Mouse (Mus musculus): ENCODE results near the gene Kcnq1. TPM values are rescaled to one million over a fixed set of nuclear protein-coding genes. Genes with fewer than 3 reads are reported as not detected.

The Kcnq1 gene
- total RNA-seq, 1 experiment, result 0.22 TPM

GRCm38 (mm10) chr7:143075394-143075793 lies 30.8 kb upstream of the Kcnq1 start:
- no peak overlapping the region for H3K9ac ChIP-seq (ENCODE audit: insufficient read depth, low read depth, low read length, poor library complexity, severe bottlenecking)
- H3K4me3 ChIP-seq (ENCODE audit: insufficient read depth in 1 of 2, low read depth in 1 of 2, low read length in 2 of 2, poor library complexity in 1 of 2, severe bottlenecking in 1 of 2), result no peak overlapping the region
- DNase-seq (ENCODE audit: low read depth, low spot score), result no peak
- H3K27ac ChIP-seq (ENCODE audit: insufficient read depth, low read depth, low read length, poor library complexity, severe bottlenecking), result no peak overlapping the region
- in situ Hi-C loops (cut with MboI; ENCODE audit: low sequenced_read_pairs in 2 of 2, unreplicated experiment in 2 of 2), result no loop called here
- TF ChIP-seq HCFC1 (IDR thresholded peaks at IDR 0.05; ENCODE audit: borderline replicate concordance, insufficient read depth, low read length), result no peak
- no peak for TF ChIP-seq ZC3H11A (IDR thresholded peaks at IDR 0.05; ENCODE audit: borderline replicate concordance, low read depth, low read length)
- no peak for TF ChIP-seq MAFK (IDR thresholded peaks at IDR 0.05; ENCODE audit: insufficient read depth, low read depth, low read length)
- no peak for TF ChIP-seq ZNF384 (IDR thresholded peaks at IDR 0.05; ENCODE audit: low read depth, low read length)
- no peak for TF ChIP-seq CHD2 (IDR thresholded peaks at IDR 0.05; ENCODE audit: low read depth, low read length)
- peaks cover 4% of the 10 kb centered on the region; the same call in 1 of the 2 replicates for H3K36me3 ChIP-seq (ENCODE audit: control insufficient read depth, insufficient read depth, low read length, poor library complexity, severe bottlenecking)
- no peaks in the 10 kb centered on the region for H3K9me3 ChIP-seq (ENCODE audit: control insufficient read depth, insufficient read depth, low read depth, low read length)
- H3K4me1 ChIP-seq (ENCODE audit: control insufficient read depth in 2 of 2, insufficient read depth in 2 of 2, low read length in 2 of 2, poor library complexity in 1 of 2), result peaks cover 0 to 2% of the 10 kb centered on the region in 2 experiments; a peak in 1 of 4 replicates

GRCm38 (mm10) chr7:143077351-143077750 lies 28.8 kb upstream of the Kcnq1 start:
- Histone ChIP-seq H3K4me1 (ENCODE audit: control insufficient read depth in 2 of 2, insufficient read depth in 2 of 2, low read length in 2 of 2, poor library complexity in 1 of 2) (no peaks in the 10 kb centered on the region), H3K4me3 (ENCODE audit: insufficient read depth in 1 of 2, low read depth in 1 of 2, low read length in 2 of 2, poor library complexity in 1 of 2, severe bottlenecking in 1 of 2) (no peak overlapping the region), H3K36me3 (ENCODE audit: control insufficient read depth, insufficient read depth, low read length, poor library complexity, severe bottlenecking) (no peaks in the 10 kb centered on the region), H3K27ac (ENCODE audit: insufficient read depth, low read depth, low read length, poor library complexity, severe bottlenecking) (no peak overlapping the region), H3K9me3 (ENCODE audit: control insufficient read depth, insufficient read depth, low read depth, low read length) (no peaks in the 10 kb centered on the region), H3K9ac (ENCODE audit: insufficient read depth, low read depth, low read length, poor library complexity, severe bottlenecking) (no peak overlapping the region)
- no peak for TF ChIP-seq ZC3H11A (IDR thresholded peaks at IDR 0.05; ENCODE audit: borderline replicate concordance, low read depth, low read length)
- no peak for TF ChIP-seq ZNF384 (IDR thresholded peaks at IDR 0.05; ENCODE audit: low read depth, low read length)
- TF ChIP-seq CHD2 (IDR thresholded peaks at IDR 0.05; ENCODE audit: low read depth, low read length), result no peak
- no peak for TF ChIP-seq HCFC1 (IDR thresholded peaks at IDR 0.05; ENCODE audit: borderline replicate concordance, insufficient read depth, low read length)
- TF ChIP-seq MAFK (IDR thresholded peaks at IDR 0.05; ENCODE audit: insufficient read depth, low read depth, low read length), result no peak
- no peak for DNase-seq (ENCODE audit: low read depth, low spot score)
- in situ Hi-C loops (cut with MboI; ENCODE audit: low sequenced_read_pairs in 2 of 2, unreplicated experiment in 2 of 2), result no loop called here

GRCm38 (mm10) chr7:143082024-143082423 lies 24.1 kb upstream of the Kcnq1 start:
- TF ChIP-seq ZC3H11A (IDR thresholded peaks at IDR 0.05; ENCODE audit: borderline replicate concordance, low read depth, low read length) (no peak), MAFK (IDR thresholded peaks at IDR 0.05; ENCODE audit: insufficient read depth, low read depth, low read length) (no peak), HCFC1 (IDR thresholded peaks at IDR 0.05; ENCODE audit: borderline replicate concordance, insufficient read depth, low read length) (no peak), ZNF384 (IDR thresholded peaks at IDR 0.05; ENCODE audit: low read depth, low read length) (no peak), CHD2 (IDR thresholded peaks at IDR 0.05; ENCODE audit: low read depth, low read length) (no peak)
- H3K9me3 ChIP-seq (ENCODE audit: control insufficient read depth, insufficient read depth, low read depth, low read length), result no peaks in the 10 kb centered on the region
- no peak overlapping the region for H3K4me3 ChIP-seq (ENCODE audit: insufficient read depth in 1 of 2, low read depth in 1 of 2, low read length in 2 of 2, poor library complexity in 1 of 2, severe bottlenecking in 1 of 2)
- no peaks in the 10 kb centered on the region for H3K36me3 ChIP-seq (ENCODE audit: control insufficient read depth, insufficient read depth, low read length, poor library complexity, severe bottlenecking)
- no peak for DNase-seq (ENCODE audit: low read depth, low spot score)
- no peak overlapping the region for H3K9ac ChIP-seq (ENCODE audit: insufficient read depth, low read depth, low read length, poor library complexity, severe bottlenecking)
- in situ Hi-C loops (cut with MboI; ENCODE audit: low sequenced_read_pairs in 2 of 2, unreplicated experiment in 2 of 2), result loop anchor here in 1 of 2 experiments (10.0 kb wide), 1 partner anchor 177 kb away; no protein-coding TSS in a partner anchor
- H3K4me1 ChIP-seq (ENCODE audit: control insufficient read depth in 2 of 2, insufficient read depth in 2 of 2, low read length in 2 of 2, poor library complexity in 1 of 2), result no peaks in the 10 kb centered on the region; a peak in 1 of 4 replicates
- no peak overlapping the region for H3K27ac ChIP-seq (ENCODE audit: insufficient read depth, low read depth, low read length, poor library complexity, severe bottlenecking)

GRCm38 (mm10) chr7:143083708-143084107 lies 22.5 kb upstream of the Kcnq1 start:
- Histone ChIP-seq H3K9me3 (ENCODE audit: control insufficient read depth, insufficient read depth, low read depth, low read length) (no peaks in the 10 kb centered on the region), H3K27ac (ENCODE audit: insufficient read depth, low read depth, low read length, poor library complexity, severe bottlenecking) (no peak overlapping the region), H3K36me3 (ENCODE audit: control insufficient read depth, insufficient read depth, low read length, poor library complexity, severe bottlenecking) (no peaks in the 10 kb centered on the region), H3K4me3 (ENCODE audit: insufficient read depth in 1 of 2, low read depth in 1 of 2, low read length in 2 of 2, poor library complexity in 1 of 2, severe bottlenecking in 1 of 2) (no peak overlapping the region), H3K9ac (ENCODE audit: insufficient read depth, low read depth, low read length, poor library complexity, severe bottlenecking) (no peak overlapping the region), H3K4me1 (ENCODE audit: control insufficient read depth in 2 of 2, insufficient read depth in 2 of 2, low read length in 2 of 2, poor library complexity in 1 of 2) (no peaks in the 10 kb centered on the region; a peak in 1 of 4 replicates)
- in situ Hi-C loops (cut with MboI; ENCODE audit: low sequenced_read_pairs in 2 of 2, unreplicated experiment in 2 of 2), result loop anchor here in 1 of 2 experiments (10.0 kb wide), 1 partner anchor 179 kb away; no protein-coding TSS in a partner anchor
- TF ChIP-seq CHD2 (IDR thresholded peaks at IDR 0.05; ENCODE audit: low read depth, low read length), result no peak
- TF ChIP-seq MAFK (IDR thresholded peaks at IDR 0.05; ENCODE audit: insufficient read depth, low read depth, low read length), result no peak
- no peak for TF ChIP-seq ZNF384 (IDR thresholded peaks at IDR 0.05; ENCODE audit: low read depth, low read length)
- TF ChIP-seq HCFC1 (IDR thresholded peaks at IDR 0.05; ENCODE audit: borderline replicate concordance, insufficient read depth, low read length), result no peak
- no peak for TF ChIP-seq ZC3H11A (IDR thresholded peaks at IDR 0.05; ENCODE audit: borderline replicate concordance, low read depth, low read length)
- no peak for DNase-seq (ENCODE audit: low read depth, low spot score)

Measured in ES-E14 (cell line).